Mouse (Mus musculus): ENCODE data around the gene Hspa4. TPM values are rescaled to one million over a fixed set of nuclear protein-coding genes. Genes with fewer than 3 reads are reported as not detected.
A peak's percentile ranks its signal among the peaks of the same experiment; 100 is the strongest.

Gene Hspa4
- total RNA-seq, 2 experiments from 2014 or later = 178 to 180 TPM

DNA sequence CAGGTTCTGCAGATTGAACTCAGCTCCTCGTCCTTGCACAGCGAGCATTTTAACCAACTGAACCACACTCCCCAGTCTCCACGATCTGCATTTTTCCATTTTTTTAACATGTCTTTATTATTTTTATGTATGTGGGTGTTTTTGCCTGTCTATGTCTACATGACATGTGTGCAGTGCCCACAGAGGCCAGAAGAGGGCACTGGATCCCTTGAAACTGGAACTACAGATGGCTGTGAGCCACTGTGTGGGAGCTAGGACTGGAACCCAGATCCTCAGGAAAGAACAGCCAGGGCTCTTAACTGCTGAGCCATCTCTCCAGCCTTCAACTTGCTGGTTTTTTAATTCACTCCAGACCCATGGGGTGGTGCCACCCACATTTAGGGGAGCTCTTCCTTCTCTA is 45.8 kb downstream of the Hspa4 start:
- no peak for DNase-seq (ENCODE audit: low spot score in 2 of 2)

DNA sequence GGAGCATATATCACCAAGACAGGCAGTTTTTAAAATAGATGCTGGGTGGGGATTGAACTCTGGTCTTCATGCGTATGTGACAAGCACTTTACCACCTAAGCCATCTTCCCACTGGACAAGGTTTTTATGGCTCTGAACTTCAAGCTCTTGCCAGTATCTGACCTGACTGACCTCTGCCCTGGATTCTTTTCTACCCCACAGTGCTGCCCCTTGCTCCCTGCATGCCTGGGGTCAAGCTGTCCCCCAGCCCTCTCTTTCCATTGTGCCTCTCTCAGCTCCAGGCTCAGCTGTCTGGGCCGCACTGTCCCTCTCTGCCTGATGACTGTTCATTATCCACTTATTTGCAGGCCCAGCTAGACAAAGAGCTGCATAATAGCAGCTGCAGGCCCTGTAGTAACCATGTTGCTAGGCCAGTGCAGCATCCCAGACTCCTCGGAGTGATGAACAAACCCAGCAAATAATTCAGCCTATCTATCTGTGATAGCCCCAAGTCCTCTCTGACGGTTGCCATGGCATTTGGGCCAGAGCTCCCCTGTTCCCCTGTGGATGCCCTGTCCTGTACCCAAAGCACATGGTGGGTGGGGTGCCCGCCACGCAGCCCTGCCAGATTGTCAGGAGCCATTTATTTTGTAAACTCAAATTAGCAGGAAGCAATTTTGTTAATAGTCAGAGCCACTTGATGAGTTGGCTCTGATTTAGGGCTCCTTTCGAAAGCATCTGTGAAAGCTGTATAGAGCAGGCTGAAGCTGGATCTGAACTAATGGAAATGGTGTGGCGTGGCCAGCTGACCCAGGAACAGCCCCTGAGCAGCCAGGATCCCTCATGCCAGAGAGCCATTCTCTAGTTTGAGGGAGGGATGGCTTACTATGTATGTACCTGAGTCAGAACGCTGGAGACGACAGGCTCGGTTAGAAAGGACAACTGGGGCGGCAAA is 47.8 kb downstream of the Hspa4 start:
- DNase-seq (ENCODE audit: low spot score in 2 of 2) = no peak

GRCm38 (mm10) chr11:53250796-53251195 is 49.5 kb downstream of the Hspa4 start:
- no peak for DNase-seq (ENCODE audit: low spot score in 2 of 2)

GRCm38 (mm10) chr11:53249686-53250085 is 50.6 kb downstream of the Hspa4 start:
- DNase-seq (ENCODE audit: low spot score in 2 of 2) = no peak

DNA sequence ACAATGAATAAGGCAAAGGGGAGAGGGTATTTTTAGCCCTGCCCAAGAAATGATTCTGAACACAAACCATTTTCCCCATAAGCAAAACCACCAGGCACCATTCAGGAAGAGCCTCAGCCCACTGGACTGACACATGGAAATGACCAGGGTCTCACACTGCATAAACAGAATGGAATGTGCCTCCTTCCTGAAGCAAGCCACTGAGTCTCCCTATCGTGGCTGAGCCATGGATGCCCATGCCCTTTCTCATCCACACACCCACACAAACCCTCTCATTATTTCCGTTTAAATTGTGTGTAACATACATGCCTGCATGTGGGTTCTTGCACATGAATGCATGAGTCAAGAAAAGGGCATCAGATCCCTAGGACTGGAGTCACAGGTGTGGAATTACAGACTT is 54.7 kb downstream of the Hspa4 start:
- no peak for DNase-seq (ENCODE audit: low spot score in 2 of 2)

GRCm38 (mm10) chr11:53243199-53243598 is 57.1 kb downstream of the Hspa4 start:
- DNase-seq (ENCODE audit: low spot score in 2 of 2) = no peak

- no peak for DNase-seq (ENCODE audit: low spot score in 2 of 2)
Measured at GRCm38 (mm10) chr11:53233590-53233989, 66.7 kb downstream of the Hspa4 start.

- peak in 1 of 2 experiments; percentile 24 for DNase-seq (ENCODE audit: low spot score in 2 of 2)
Measured at GRCm38 (mm10) chr11:53231836-53232235, 68.4 kb downstream of the Hspa4 start.

DNA sequence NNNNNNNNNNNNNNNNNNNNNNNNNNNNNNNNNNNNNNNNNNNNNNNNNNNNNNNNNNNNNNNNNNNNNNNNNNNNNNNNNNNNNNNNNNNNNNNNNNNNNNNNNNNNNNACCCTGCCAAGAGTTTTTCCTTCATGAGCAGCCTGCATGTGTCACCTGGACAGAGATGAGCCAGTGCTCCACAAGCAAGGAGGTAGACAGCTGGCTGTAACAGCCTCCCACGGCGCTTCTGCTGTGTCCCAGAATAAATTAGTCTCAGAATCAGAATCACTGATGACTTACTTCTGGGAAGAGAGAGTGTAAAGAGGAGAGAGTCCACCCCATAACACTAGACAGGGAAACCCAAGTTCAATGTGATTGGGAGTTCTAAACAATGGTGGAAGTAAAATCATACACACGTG is 71.2 kb downstream of the Hspa4 start:
- peak; percentile 9 to 41 for DNase-seq (ENCODE audit: low spot score in 2 of 2)

DNA sequence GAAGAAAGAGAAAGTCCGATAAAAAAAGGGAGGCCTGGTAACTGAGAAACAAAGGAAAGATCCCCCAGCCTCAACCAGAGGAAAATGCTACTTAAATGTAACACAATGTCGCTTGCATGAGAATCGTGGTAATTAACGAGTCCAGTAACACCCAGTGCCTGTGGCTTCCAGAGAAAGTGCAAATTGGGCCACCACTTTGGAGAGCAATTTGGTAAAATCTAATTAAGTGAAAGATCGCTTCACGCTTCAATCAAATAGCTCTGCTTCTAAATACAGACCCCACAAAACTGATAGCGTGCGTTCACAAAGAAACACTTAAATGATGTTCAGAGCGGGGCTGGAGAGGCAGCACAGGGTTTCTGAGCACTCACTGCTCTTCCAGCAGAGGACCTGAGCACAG is 89.4 kb downstream of the Hspa4 start:
- DNase-seq (ENCODE audit: low spot score in 2 of 2) = no peak

Other genes starting within 250 kb of the Hspa4 start
- 10 to 100 TPM; 11.0 to 11.8 TPM for gene Zcchc10, start 24.2 kb upstream of the Hspa4 start, total RNA-seq (2021)
- gene Aff4, start 50.4 kb upstream of the Hspa4 start, total RNA-seq (2021) = 100 to 1,000 TPM; 236 to 237 TPM
- gene Leap2, start 122.7 kb upstream of the Hspa4 start, total RNA-seq (2021) = not detected
- gene Uqcrq, start 130.4 kb upstream of the Hspa4 start, total RNA-seq (2021) = 100 to 1,000 TPM; 406 TPM
- gene Gdf9, start 130.6 kb upstream of the Hspa4 start, total RNA-seq (2021) = under 1 TPM; 0.56 to 0.74 TPM
- gene Gm10447, start 156.7 kb upstream of the Hspa4 start, total RNA-seq (2021) = under 1 TPM; 0.13 to 0.27 TPM
- gene Shroom1, start 156.7 kb upstream of the Hspa4 start, total RNA-seq (2021) = 1 to 10 TPM; 5.7 TPM
- under 1 TPM in 1 of 2 experiments, not detected in 1; 0.62 TPM for gene Gm9837, start 170.0 kb upstream of the Hspa4 start, total RNA-seq (2021)
- gene Gm9945, start 179.7 kb upstream of the Hspa4 start, total RNA-seq (2021) = 1 to 10 TPM; 2.3 to 2.5 TPM
- gene Sowaha, start 179.8 kb upstream of the Hspa4 start, total RNA-seq (2021) = 100 to 1,000 TPM; 144 to 146 TPM
- gene Sept8, start 218.8 kb upstream of the Hspa4 start, total RNA-seq (2021) = 100 to 1,000 TPM; 262 to 269 TPM